Mouse (Mus musculus) T-helper 1 cell (primary cell): ENCODE data around the gene Cyp39a1.

Experiments used
- in situ Hi-C: fragments of 300-600 bp; cut with MboI, MseI; formaldehyde crosslinking; loops from one replicate; pipeline ENCODE4 v1.15.1; 2025; ENCODE audit warnings: high pct_unique_total_duplicates

Gene Cyp39a1

GRCm38 (mm10) chr17:43758607-43759259, 91.5 kb downstream of the Cyp39a1 start:
- in situ Hi-C loops, result no loop called here

- in situ Hi-C loops, result no loop called here
Measured at GRCm38 (mm10) chr17:43784531-43784930, 117.3 kb downstream of the Cyp39a1 start.

GRCm38 (mm10) chr17:43788222-43788621, 121.0 kb downstream of the Cyp39a1 start:
- in situ Hi-C loops, result no loop called here

- in situ Hi-C loops, result no loop called here
Measured at GRCm38 (mm10) chr17:43789376-43789775, 122.2 kb downstream of the Cyp39a1 start.

GRCm38 (mm10) chr17:43791751-43792150, 124.5 kb downstream of the Cyp39a1 start:
- in situ Hi-C loops, result no loop called here

- in situ Hi-C loops, result no loop called here
Measured at GRCm38 (mm10) chr17:43794731-43795280, 127.6 kb downstream of the Cyp39a1 start.
